Mouse (Mus musculus) cerebellum, adult 9-11 months (tissue): ENCODE results near the gene Nrbf2.

Experiments used
- DNase-seq: peaks from one replicate; pipeline ENCODE4 v3.0.0; 2022

The Nrbf2 gene

DNA sequence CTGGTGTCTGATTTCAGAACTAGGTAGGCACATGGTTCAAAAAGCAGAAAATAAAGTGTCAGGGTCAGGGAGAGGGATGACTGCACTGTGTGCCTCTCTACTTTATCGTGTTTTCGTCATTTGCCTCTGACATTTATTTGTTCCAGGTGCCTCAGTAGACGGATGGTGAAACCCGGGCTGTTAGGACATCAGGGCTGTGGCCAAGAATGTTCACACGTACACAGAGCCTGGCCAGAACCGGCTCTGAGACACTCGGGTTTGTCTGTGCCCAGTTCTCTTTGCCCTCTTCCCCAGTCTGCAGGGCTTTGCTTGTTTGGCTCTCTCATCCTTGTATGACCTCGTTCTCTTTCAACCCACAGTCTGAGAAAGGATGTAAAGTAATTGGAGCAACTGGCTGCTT lies 6.0 kb upstream of the Nrbf2 start:
- DNase-seq = no peak

DNA sequence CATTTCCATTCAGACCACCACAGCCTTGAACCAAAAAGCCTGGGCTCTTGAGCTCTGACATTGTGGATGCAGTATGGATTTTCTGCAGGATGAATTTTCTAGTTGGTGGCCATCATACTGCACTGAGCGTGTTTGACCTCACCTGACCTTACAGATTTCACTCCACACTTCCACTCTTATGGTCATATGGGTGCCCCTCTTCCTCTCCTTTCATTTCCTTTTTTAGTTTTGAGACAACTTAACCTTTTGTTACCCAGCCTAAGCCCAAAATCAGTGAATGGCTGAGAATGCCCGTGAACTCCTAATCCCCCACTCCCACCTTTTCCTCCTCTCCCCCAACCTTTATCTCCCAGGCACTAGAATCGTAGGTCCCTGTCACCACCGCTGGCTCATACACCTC lies 5.5 kb upstream of the Nrbf2 start:
- no peak for DNase-seq

DNA sequence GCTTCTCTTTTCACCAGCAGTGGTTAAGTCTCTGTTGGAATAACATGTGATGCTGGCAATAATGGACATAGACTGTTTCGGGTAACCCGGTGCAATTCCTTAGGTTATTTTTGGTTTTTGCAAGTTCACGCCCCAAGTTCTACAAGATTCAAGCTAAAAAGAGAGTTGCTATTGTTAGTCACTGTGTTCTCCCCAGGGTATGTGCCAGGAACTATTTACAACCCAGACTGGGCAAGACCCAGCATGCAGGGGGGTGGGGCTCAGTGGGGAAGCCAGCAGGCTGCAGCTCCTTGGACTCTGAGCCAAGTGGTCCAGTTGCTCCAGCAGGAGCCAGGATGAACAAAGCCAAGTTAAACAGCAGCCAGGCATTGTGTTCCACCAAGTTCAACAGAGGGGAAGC lies 2.8 kb upstream of the Nrbf2 start:
- DNase-seq = peak; percentile 48

DNA sequence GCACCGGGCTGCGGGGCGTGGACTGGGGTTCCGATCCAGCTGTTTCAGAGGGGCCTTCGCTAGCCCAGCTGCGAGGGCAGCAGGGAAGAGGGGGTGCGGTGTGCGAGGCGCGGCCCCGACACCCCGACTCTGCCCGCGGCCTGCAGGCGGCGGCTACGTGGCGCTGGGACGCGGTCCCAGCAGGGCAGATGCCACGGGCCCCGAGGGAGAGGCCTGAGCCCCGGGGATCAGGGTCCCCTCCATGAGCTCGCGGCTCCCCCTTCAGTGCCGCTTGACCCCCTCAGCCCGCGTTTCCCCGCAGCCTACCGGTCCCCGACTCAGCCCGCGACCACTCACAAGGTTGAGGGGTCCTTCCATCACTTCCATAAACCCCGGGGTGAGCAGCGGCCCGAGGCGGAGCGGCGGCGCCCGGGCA lies 337 bp downstream of the Nrbf2 start:
- no peak for DNase-seq

DNA sequence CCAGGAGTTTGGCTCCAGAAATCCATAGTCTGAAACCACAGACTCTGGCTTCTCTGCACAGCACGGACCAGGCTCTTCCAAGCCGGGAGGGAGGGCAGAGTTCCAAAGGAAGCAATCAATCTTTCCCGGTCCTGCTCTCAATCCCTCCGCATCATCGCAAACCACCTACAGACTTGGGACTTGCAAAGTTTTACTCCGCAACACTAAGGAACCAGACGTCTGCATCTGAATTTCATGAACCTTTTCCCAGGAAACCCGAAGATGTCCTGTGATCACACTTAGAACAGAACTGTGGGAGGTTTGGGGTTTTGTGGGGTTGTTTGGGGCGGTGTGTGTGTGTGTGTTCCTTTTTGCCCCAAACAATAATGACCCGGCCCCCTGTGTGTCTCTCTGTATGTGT lies 794 bp downstream of the Nrbf2 start:
- DNase-seq = peak; percentile 33

DNA sequence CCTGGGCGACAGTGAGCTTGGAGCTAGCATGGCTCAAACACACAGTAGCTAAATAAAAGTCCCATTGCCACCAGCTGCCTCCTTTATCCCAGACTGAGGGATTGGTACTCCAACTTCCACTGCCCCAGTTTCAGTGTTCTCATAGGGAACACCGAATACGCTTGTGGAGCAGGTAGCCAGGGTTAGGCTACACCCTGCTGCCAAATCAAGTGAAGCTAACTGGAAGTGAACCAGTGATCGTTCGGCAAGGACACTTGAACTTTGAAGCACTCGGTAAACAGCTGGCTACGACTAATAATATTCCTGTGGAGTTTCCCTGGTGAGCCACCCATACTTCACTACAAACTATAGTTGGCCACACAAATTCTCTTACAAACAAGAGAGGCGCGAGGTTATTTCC lies 1.6 kb downstream of the Nrbf2 start:
- no peak for DNase-seq

DNA sequence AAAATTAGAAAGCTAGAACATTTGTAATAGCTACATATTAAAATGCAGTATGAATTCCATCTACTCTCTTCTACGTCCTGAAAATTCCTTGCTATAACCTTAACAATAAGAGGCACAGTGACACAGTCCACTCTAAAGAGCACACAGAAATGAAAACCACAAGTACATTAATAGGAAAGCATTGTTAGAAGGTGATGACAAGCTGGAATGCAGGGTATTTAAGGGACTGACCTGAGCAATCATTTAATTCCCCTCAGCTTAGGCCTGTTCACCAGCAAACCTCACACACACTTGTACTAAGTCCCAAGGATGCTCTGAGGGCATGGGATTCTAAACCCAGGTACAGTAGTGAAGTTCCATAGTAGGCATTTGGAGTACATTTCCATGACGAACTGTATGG lies 2.6 kb downstream of the Nrbf2 start:
- no peak for DNase-seq

DNA sequence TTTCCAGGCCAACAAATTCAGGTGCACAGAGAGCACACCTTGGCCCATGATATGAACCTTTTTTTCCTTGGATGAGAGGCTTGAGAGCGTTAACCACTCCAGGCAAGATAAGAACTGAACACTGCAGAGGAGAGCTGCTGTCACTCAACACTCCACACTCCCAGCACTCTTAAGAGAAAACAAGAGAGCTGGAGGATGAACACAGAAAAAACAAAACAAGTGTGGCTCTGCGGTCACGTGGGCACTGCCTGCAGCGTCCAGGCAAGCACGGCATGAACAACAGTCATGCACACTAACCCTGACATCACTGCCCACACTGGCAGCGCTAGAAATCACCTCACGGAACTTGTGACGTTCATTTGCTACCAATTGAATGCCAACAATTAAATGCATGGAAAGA lies 3.3 kb downstream of the Nrbf2 start:
- DNase-seq = no peak

DNA sequence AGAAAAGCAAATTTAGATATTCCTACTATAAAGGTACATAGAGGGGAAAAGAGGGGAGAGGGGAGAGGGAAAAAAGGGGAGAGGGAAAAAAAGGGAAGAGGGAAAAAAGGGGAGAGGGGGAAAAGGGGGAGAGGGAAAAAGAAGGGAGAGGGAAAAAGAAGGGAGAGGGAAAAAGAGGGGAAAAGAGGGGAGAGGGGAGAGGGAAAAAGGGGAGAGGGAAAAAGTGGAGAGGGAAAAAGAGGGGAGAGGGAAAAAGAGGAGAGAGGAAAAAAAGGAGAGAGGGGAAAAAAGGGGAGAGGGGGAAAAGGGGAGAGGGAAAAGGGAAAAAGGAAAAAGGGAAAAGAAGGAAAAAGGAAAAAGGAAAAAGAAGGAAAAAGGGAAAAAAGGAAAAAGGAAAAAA lies 9.2 kb downstream of the Nrbf2 start:
- DNase-seq = no peak

DNA sequence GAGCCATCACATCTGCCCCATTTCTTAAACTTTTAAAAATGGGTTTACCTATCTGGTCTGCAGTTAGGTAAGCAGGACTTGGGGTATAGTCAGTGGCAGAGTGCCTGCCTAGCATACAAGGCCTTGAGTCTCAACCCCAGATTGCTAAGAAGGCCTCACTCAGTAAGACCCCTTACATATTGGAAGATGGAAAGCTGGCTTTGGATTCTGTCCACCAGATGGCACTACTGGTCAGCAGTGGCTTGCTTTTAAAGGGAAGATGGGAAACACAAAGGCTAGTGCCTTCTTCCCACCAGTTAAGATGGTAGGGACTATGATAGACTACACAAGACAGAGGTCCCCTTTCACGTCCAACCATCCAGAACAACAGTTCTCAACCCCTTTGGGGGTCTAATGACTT lies 20.3 kb downstream of the Nrbf2 start:
- no peak for DNase-seq

DNA sequence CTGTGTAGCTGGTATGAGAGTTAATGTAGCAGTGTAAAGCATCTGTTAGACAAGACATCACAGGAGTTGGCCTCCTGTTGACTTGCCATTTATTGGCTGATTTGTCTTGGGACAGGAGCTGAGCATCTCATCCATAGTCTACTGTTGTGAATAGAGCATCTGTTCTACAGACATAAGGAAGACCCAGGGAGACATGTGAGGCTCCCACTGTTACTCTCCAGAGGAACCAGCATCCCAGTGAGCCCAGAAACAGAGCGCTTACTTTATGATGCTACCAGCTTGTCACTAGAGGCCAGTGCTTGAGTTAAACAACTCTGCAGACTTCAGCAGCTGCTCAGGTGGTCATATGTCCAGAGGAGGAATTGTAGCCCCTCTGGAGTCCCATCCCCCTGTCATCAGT lies 32.0 kb downstream of the Nrbf2 start:
- DNase-seq = no peak

DNA sequence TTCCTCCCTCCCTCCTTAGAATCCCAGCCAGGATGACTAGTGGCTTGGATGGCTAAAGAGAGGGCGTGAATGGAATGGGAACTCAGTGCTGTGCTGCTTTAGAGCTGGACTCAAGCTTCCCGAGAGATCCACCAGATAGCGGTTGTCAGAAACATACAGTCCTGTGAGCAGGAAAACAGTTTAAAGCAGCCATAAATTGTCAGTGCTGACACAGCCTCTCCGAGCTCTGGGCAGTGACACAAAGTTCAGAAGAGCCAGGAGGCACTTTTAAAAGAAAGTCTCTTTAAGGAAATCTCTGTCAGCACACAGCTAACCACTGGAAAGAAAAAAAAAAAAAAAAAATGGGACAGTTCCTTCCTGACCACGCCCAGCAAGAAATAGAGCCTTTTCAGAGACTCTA lies 32.8 kb downstream of the Nrbf2 start:
- no peak for DNase-seq

DNA sequence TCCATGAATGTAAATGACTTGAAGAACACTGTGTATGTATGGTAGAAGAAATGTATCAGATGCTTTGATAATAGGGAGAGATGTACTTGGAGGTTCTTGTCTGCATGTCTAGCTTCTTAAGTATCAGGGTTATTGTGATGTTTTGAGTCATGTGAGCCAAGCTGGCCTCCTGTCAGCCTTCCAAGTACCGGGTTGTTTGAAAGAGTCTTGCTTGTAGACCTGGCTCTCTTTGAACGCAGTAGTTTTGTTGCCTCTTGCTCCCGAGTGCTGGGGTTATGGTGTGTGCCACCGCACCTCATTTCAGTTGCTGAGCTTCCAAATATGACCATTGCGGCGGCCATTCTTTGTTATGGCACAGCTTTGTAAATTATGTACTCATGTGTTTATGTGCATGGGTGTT lies 34.3 kb downstream of the Nrbf2 start:
- no peak for DNase-seq

DNA sequence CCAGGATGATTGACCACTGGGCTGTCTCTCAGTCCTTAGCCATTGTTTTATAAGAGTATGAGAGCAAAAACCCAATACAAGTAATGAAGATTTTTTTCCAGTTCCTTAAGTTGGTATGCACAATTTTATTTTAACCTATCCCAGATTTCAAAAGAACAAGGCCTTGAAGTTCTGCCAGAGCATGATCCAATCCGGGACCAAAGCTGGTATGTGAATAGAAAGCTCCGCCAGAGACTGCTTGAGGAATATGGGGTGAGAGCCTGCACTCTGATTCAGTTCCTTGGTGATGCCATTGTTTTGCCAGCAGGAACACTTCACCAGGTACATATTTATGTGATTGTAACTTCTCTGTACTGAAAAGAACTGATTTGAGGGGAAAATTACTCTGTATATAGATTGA lies 35.6 kb downstream of the Nrbf2 start:
- DNase-seq = no peak

DNA sequence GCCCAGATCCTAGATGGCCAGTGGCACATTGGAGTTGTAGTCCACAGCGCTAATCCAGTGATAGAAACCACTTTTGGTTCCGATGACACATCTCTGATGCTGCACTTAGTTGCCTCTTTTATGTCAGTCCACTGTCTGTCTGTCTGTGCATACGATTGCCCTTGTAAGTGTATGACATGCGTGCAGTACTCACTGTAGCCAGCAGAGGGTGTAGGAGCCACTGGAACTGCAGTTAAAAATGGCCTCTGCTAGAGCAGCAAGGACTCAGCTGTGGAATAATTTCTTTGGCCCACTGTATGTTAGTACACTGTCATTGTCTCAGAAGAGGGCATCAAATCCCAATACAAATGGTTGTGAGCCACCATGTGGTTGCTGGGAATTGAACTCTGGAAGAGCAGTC lies 38.0 kb downstream of the Nrbf2 start:
- DNase-seq = no peak

DNA sequence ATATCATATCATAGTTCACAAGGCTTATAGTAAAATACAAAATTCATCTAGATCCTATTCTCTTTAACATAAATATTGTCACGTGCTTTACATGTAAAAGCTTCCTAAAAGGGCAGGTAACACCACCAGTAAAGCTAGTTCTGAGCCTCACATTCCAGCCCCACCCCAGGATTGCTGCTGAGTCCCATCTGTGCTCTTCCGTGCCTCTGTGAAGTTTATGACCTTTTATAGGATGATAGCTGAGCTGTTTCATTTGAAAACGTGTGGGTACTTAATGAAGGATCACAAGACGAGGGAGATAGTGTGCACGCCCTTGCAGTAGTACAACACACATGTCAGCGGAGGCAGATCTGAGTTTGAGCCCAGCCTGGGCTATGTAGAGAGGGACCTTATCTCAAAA lies 54.7 kb downstream of the Nrbf2 start:
- DNase-seq = no peak

DNA sequence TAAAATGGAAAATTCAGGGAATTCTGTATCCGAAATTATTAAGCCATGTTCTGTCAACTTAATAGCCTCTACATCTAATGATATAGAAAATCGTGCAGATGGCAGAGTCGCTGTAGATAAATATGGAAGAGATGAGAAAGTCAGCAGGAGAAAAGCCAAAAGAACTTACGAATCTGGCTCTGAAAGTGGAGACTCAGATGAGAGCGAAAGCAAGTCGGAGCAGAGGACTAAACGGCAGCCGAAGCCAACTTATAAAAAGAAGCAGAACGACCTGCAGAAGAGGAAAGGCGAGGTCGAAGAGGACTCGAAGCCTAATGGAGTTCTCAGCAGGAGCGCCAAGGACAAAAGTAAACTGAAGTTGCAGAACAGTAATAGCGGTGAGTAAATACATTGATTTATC lies 58.6 kb downstream of the Nrbf2 start:
- no peak for DNase-seq

DNA sequence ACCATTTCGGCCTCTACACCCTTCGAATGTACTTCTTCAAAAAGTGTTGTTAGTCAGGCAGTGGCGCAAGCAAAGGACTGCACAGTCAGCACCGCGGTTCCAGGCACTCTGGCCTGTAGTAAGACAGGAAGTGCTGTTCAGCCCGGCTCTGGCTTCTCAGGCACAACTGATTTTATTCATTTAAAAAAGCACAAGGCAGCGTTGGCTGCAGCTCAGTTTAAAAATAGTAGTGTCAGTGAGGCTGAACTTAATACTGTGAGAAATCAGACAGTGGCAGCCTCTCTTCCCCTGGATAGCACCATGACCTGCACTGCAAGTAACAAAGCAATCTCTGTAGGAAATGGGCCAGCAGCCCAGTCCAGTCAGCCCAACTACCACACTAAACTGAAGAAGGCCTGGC lies 59.0 kb downstream of the Nrbf2 start:
- peak; percentile 56 for DNase-seq

DNA sequence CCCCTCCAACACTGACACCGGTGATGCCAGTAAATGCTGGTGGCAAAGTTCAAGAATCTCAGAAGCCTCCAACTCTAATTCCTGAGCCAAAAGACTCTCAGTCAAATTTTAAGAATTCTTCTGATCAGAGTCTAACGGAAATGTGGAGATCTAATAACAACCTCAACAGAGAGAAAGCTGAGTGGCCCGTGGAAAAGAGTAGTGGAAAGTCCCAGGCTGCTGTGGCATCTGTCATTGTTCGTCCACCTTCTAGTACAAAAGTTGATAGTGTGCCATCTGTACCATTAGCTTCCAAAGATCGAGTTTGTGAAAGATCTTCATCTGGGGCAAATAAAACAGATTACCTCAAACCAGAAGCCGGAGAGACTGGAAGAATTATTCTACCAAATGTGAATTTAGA lies 59.6 kb downstream of the Nrbf2 start:
- DNase-seq = no peak

DNA sequence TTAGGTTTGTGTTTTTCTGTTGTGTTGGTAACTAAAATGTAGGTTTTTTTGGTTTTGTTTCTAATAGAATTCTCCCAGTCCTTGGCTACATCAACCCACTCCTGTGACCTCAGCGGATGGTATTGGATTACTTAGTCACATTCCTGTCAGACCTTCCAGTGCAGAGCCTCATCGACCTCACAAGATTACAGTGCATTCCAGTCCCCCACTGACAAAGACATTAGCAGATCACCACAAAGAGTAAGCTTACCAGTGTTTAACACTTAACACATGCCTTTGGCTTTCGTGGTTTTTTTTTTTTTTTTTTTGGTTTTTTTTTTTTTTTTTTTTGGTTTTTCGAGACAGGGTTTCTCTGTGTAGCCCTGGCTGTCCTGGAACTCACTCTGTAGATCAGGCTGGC lies 61.2 kb downstream of the Nrbf2 start:
- no peak for DNase-seq

DNA sequence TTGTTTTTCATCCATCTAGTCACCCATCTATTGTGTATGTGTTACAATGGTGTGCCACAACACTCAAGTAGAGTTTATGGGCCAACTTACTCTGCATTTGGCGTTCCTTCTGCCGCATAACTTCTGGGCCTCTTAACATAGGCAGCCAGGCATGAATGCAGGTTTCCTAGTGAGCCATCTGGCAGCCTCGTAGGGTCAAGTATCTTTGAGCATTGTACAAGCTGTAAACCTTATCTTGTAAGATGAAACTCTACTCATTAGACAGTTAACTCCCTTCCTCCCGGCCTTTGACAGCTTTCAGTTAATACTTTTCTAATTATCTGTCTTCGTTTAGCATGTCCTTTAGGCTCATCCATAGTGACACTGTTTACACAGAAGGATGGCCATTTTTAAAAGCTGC lies 63.8 kb downstream of the Nrbf2 start:
- peak; percentile 60 for DNase-seq

DNA sequence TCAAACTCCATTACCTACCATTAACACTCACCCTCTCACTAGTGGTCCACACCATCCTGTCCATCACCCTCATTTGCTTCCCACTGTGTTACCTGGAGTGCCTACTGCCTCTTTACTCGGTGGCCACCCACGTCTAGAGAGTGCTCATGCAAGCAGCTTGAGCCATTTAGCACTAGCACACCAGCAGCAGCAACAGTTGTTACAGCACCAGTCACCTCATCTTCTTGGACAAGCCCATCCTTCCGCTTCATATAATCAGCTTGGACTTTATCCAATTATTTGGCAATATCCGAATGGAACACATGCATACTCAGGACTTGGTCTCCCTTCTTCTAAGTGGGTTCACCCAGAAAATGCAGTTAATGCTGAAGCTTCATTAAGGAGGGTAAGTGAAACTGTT lies 64.9 kb downstream of the Nrbf2 start:
- no peak for DNase-seq

DNA sequence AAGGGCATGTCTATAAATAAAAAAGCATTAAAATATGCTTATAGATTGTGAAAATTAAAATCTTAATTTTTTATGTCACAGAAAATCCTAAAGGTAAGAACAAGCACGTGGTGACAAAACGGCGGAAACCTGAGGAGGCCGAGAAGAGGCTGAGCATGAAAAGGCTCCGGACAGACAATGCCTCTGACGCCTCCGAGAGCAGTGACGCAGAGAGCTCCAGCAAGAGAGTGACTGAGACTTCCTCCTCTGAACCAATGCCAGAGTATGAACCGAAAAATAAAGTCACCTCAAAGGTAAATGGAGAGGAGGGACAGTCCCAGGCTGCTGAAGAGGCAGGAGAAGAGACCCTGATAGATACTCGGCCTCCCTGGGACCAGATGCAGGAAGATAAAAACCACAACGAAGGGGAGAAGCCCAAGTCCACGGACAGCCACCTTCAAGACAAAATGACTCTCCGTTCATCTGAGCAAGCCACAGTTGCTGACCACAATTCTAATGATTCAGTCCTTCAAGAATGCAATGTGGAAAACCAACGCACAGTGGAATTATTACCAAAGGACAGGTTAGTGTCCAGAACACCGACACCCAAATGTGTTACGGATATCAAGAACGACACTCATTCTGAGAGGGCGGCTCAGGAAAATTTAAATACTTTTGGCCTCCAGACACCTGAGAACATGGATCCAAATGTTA lies 66.1 kb downstream of the Nrbf2 start:
- DNase-seq = no peak

DNA sequence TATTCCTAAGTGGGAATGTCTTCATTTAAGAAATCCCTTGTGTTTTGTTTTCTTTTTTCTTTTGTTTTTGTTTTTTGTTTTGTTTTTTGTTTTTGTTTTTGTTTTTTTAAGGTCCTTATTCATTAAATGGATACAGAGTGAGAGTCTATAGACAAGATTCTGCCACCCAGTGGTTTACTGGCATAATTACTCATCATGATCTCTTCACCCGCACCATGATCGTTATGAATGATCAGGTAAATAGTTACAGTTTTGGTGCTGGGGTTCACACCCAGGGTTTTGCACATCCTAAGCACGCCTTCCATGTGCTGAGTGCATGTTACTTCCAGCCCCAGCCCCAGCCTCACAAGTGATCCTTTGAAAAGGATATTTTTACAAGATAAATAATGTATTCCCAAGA lies 68.2 kb downstream of the Nrbf2 start:
- DNase-seq = no peak
